Mouse (Mus musculus) adrenal gland, postnatal 25 days (tissue): ENCODE results near the gene Mapk1. TPM values are rescaled to one million over a fixed set of nuclear protein-coding genes. Genes with fewer than 3 reads are reported as not detected.

Experiments
- DNase-seq: peaks from one replicate; pipeline ENCODE4 v3.0.0; 2021; ENCODE audit warnings: mixed read lengths
- total RNA-seq: library from RNA; stranded (reverse); gene quantifications from 2 replicates; pipeline ENCODE4 v1.2.3, GENCODE M21; 2021

Gene Mapk1
- total RNA-seq, 1 experiment from 2014 or later, result 209 TPM

- DNase-seq, result no peak
Observed at GRCm38 (mm10) chr16:17015853-17016230, 32.7 kb downstream of the Mapk1 start.

DNA sequence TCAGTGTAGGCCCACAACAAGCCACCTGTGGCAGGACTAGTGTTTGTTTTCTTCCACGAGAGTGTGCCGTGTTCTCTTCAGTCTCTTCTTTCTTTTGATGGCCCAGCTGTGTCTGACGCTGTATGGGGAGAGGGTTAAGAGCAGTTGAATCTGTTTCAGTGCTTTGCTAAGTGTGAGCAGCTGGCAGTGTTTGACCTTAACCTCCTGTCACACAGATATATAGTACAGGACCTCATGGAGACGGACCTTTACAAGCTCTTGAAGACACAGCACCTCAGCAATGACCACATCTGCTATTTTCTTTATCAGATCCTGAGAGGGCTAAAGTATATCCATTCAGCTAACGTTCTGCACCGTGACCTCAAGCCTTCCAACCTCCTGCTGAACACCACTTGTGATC, 34.9 kb downstream of the Mapk1 start:
- DNase-seq, result no peak

DNA sequence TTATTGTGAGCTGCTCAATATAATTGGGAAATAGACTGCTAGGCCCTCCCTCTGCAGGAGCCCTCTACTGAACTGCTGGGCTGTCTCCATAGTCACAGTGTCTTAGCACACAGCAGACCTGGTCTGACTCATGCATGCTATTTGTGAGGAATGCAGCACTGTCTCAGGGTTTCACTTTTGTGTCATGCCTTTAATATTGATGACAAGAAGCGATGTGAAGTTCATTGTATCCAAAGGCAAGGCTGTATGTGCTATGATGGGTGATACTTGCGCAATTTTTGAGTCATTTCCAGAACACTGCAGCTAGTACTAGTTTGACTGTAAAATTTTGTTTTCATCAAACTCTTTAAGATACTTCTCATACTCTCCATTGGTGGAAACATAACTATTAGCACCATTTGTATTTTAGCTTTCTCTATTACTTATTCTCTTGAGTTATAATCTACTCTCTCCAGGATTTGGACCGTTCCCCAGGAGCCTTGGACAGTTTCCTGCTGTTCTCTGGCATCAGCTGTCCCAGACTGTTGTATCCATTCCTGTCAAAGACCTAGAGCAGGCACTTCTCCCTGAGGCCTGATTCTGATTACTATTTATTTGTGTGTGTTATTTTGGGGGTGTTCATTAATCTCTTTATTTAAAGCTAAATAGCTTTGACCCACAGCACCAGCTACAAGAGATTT, 41.4 kb downstream of the Mapk1 start:
- peak; percentile 15 for DNase-seq

GRCm38 (mm10) chr16:17029971-17030695, 47.0 kb downstream of the Mapk1 start:
- DNase-seq, result no peak

- DNase-seq, result no peak
Observed at GRCm38 (mm10) chr16:17033754-17034153, 50.6 kb downstream of the Mapk1 start.

DNA sequence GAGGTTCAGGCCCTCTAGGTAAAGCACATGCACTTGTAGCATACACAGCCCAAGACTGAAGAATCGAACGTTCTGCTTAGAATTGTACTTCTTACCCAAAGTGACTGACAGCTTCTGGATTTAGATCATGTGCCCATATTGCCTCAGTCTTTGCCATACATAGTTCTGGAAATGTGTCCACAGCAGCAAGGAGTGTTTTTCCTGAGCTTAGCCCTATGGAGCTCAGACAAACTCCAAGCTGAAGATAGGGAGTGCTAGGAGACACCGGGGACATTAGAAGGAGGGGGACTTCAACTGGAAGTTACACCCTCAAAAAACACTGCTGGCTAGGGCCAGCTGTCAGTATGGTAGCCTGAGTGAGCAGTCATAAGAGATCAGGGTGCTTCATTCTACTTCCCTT, 57.5 kb downstream of the Mapk1 start:
- DNase-seq, result no peak

DNA sequence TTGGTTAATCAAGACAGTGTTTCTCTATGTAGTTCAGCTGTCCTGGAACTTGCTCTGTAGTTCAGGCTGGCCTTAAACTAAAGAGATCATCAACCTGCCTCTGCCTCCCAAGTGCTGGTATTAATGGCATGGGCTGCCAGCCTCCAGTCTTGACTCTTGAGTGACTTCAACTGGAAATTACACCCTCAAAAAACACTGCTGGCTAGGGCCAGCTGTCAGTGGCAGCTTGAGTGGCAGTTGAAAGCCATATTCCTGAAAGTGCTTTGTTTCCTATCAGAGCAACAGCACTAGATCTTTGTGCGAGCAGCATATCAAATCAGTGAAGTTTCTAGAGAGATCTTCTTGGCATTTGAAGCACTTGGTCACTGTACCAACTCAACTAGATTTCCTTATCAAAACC, 58.2 kb downstream of the Mapk1 start:
- no peak for DNase-seq

DNA sequence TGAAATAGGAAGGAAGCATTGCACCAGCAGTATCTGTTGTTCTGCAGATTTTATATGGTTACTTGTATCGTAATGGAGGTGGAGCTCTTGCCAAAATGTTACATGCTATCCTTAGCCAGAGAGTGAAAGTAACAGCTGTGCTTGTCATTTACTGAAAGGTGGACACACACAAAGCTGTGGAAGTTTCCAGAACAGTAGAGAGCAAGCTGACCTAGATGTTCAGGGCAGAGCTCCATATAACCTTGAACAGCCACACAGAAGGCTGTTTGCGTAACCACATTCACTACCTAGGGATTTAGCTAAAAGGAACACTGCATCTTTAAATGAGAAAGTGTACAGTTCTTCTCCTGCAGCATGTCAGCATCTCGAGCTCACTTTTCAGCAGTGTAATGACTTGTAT, 61.1 kb downstream of the Mapk1 start:
- no peak for DNase-seq

GRCm38 (mm10) chr16:17045287-17045686, 62.1 kb downstream of the Mapk1 start:
- no peak for DNase-seq

DNA sequence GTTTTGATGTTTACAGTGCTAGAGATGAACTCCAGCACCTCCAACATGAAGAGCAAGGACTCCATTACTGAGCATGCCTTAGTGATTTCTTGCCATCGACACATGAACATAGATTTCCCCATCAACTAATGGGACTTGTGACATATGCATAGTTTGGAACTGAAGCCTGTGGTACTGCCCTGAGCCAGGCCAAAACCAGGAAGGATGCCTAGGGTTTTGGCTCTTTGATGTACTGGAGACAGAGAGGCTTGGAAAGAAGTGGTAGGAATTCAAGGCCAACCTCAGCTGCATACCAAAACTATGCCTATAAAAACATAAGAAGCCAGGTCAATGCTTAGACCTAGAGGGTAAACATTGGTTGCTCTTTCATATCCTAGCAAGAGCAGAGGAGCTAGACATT, 66.7 kb downstream of the Mapk1 start:
- DNase-seq, result no peak

- DNase-seq, result no peak
Observed at GRCm38 (mm10) chr16:17052087-17052486, 68.9 kb downstream of the Mapk1 start.

GRCm38 (mm10) chr16:17053903-17054302, 70.7 kb downstream of the Mapk1 start:
- DNase-seq, result no peak

DNA sequence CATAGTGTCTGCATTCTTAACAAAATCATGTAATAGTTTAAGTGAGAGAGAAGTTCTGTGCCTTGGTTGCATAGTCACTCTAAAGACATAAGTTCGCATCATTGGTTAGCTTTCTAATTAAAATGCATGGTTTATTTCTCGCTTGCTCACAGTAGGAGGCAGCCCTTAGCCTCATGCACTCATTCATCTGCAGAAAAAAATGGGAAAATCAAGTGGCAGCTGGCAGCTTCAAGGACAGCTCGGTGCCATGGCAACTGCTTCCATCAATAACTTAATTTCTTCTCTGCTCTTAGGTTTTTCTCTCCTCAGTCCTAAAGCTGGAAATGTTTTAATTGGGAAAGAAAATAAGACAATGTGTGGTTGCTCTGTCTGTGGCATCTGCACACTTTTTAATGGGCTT, 72.4 kb downstream of the Mapk1 start:
- DNase-seq, result no peak

- no peak for DNase-seq
Observed at GRCm38 (mm10) chr16:17062338-17062737, 79.2 kb downstream of the Mapk1 start.

- DNase-seq, result no peak
Observed at GRCm38 (mm10) chr16:17067552-17067951, 84.4 kb downstream of the Mapk1 start.

DNA sequence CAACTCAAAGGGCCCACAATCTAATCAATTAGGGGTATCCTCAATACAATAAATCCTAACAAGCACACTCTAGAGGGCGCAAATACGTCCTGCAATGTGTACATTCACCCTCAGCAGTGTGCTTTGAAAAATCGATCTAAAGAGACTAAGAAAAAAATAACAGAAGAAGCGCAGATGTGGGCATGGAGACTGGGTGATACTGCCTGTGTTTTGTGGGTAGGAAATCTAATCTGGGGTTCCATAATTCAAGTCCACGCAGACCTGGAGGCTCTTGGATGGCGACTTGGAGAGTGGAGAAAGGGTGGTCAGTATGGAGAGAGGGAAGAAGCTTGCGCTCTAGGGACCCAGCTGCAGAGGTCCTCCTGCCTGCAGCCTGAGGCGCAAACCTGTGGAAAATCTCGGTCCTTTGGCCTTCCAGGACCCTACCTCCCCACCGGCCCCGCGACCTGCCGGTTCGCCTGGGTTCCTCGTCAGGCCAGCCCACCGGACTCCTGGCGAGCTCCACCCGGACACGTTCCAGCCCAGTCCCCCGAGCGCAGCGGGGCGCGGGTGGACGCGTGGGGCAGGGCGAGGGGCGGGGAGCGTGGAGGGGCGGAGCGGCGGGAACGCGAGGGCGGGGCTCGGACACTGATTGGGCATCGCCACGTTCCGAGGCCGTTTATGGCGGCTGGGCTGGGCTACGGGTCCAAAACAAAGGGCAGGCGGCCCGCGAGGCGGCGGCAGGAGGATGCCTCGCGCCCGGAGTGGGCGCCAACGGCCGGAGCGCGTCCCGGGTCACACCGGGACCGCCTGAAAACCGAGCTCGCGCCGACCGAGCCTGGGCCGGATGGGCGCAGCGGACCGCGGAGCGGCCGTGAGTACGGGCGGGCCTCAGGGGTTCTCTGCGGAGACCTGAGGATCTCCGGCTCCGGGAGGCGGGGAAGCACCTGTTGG, 86.6 kb downstream of the Mapk1 start, which contains the start of gene Ypel1:
Gene Ypel1 (plus strand): TSS at position 186 of the 933 bp plus-strand sequence.
- peak; percentile 95 for DNase-seq

DNA sequence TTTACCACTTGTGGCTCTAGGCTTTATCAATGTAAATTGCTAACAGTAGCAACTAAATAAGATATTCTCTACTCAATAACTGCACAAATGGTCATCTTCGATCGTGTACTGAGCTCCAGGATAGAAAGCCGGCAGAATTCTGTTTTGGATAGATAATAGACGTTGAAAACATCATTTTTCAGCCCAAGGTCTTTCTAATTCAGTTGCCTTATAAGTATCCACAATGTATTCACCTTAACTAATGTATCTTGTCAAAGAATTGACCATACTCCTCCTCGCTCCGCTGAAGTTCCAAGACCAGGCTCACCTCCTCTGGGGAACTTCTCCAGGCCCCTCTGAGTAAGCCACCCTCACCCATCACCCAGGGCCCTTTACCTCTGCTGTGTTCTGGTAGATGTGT, 87.5 kb downstream of the Mapk1 start:
- no peak for DNase-seq

DNA sequence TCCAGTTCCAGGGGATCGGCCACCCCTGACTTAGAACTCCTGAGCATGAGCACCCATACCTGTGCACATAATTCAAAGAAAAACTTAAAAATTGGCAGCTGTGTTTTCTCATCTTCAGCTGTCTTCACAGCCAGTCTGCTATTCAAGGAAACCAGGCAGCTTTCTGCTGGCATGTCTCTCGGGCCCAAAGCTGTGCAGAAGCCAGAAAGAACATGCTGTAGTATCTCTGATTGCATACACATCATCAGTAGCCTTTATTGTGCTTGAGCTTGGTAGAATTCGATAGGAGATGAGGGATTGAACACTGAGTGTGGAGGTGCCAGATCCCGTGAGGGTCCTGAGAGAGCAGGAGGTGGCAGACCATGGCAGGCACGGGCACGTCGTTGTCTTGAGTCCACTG, 89.8 kb downstream of the Mapk1 start:
- no peak for DNase-seq

- DNase-seq, result no peak
Observed at GRCm38 (mm10) chr16:17076301-17076700, 93.1 kb downstream of the Mapk1 start.

DNA sequence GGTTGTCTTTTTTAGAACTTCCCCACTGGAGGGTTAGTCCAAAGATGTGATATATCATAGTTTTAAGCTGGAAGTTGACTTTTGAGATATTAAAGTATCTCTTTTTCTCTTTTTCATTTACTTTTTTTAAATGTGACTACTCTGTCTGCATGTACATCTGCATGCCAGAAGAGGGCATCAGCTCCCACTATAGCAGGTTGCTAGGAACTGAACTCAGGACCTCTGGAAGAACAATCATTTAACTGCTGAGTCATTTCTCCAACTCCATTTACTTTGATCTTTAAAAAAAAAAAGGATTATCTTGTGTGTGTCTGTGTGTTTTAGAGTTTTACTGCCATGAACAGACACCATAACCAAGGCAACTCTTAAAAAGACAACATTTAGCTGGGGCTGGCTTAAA, 93.7 kb downstream of the Mapk1 start:
- DNase-seq, result no peak

GRCm38 (mm10) chr16:17078101-17078500, 94.9 kb downstream of the Mapk1 start:
- DNase-seq, result no peak

DNA sequence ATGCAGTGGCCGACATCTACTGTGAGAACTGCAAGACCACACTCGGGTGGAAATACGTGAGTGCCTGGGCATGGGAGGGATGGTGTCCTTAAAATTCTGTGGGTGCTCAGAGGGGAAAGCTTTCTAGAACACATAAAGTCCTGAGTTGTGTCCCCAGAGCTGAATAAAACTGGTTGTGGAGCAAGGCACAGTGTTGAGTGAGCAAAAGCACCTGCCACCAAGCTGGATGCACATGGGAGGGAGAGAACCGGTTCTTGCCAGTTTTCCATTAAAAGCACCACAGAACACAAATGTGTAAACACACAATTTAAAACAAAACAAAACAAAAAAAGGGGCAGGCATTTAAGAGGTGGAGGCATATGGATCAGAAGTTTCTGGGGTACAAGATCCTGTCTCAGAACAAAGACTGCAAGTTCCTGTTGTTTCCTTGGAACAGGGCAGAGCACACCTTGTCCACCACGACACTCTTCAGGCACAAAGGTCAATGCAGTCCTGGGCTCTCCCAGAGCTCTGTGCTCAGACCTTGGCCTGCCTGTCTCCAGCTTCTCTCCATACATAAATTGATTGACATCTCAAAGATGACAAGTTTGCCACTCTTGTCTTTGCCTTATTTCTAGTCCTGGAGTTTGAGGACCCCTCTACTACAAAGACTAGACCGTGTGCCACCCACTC, 99.1 kb downstream of the Mapk1 start:
- DNase-seq, result no peak
